15 mouse cellular contexts compared by ENCODE assay signal in the genomic region with DNA sequence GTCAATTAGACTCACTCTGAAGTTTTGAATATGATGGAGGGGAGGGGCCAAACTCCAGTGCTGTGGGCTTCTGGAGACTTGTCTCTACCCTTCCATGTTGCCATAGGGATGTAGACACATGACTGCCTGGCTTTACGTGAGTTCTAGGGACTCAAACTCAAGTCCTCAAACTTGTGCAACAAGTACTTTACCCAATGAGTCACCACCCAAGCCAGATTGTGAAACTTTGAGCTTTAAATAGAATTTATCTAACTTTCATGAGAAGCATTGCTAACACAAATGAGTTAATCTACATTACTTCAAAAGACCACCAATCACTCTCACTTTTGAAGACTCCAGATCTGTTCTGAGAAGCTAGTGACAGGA. TPM values are rescaled to one million over a fixed set of nuclear protein-coding genes. Genes with fewer than 3 reads are reported as not detected.
A peak's percentile ranks its signal among the peaks of the same experiment; 100 is the strongest.
DNase-seq lines count a peak whose midpoint lies in the region; ATAC-seq lines count a peak whose summit lies in the region.
"Had no signal": no experiment of that assay in that cellular context is flagged by ENCODE, and none has a peak within 500 bp of the region (broad histone marks: within the 10 kb centered on the region; RNA-seq: fewer than 3 reads in every experiment).

No protein-coding gene starts in this region.

- peaks cover 31% of the 10 kb centered on the region for H3K36me3 ChIP-seq in heart, embryonic 13.5 days
- H3K36me3 ChIP-seq in forebrain, embryonic 13.5 days (ENCODE audit: poor library complexity, severe bottlenecking), result peaks cover 26% of the 10 kb centered on the region
- H3K36me3 ChIP-seq: lung, embryonic 15.5 days had no signal

- no peaks in the 10 kb centered on the region for H3K9me3 ChIP-seq in heart, embryonic 13.5 days
- no peaks in the 10 kb centered on the region for H3K9me3 ChIP-seq in forebrain, embryonic 13.5 days (replicated peaks)
- H3K9me3 ChIP-seq: embryonic facial prominence, embryonic 10.5 days; forebrain, embryonic 10.5 days; lung, embryonic 15.5 days had no signal

- H3K27ac ChIP-seq in heart, embryonic 13.5 days (replicated peaks), result peak overlapping the region; percentile 45; the same call in 1 of the 2 replicates
- no peak overlapping the region for H3K27ac ChIP-seq in forebrain, embryonic 13.5 days
- H3K27ac ChIP-seq: embryonic facial prominence, embryonic 10.5 days; forebrain, embryonic 10.5 days; hindbrain, embryonic 14.5 days; lung, embryonic 15.5 days had no signal

- no peak overlapping the region for H3K4me2 ChIP-seq in heart, embryonic 13.5 days
- no peak overlapping the region for H3K4me2 ChIP-seq in forebrain, embryonic 13.5 days
- H3K4me2 ChIP-seq: hindbrain, embryonic 14.5 days; lung, embryonic 15.5 days had no signal

- no peak for DNase-seq in heart, postnatal 14 days
- DNase-seq in 3T3-L1 (ENCODE audit: low read depth, low spot score), result peak; percentile 78
- DNase-seq in brain, adult 2 months (ENCODE audit: low read depth, low spot score), result peak; percentile 39
- DNase-seq in lung, postnatal 25 days (ENCODE audit: low spot score), result peak; percentile 68
- DNase-seq in embryo, embryonic 10.5 days (ENCODE audit: low spot score), result no peak
- no peak for DNase-seq in kidney, postnatal 14 days
- DNase-seq: adrenal gland, postnatal 36 days; cerebellum, adult 2 months; gastrocnemius, postnatal 10 days had no signal

- H3K27me3 ChIP-seq in heart, embryonic 13.5 days (replicated peaks), result no peaks in the 10 kb centered on the region
- H3K27me3 ChIP-seq in forebrain, embryonic 13.5 days, result no peaks in the 10 kb centered on the region
- H3K27me3 ChIP-seq: lung, embryonic 15.5 days had no signal

- H3K4me1 ChIP-seq in heart, embryonic 13.5 days, result peaks cover 30% of the 10 kb centered on the region
- no peaks in the 10 kb centered on the region for H3K4me1 ChIP-seq in forebrain, embryonic 13.5 days
- H3K4me1 ChIP-seq: embryonic facial prominence, embryonic 10.5 days; forebrain, embryonic 10.5 days; lung, embryonic 15.5 days had no signal

- H3K4me3 ChIP-seq in heart, embryonic 13.5 days, result no peak overlapping the region
- no peak overlapping the region for H3K4me3 ChIP-seq in forebrain, embryonic 13.5 days
- H3K4me3 ChIP-seq: embryonic facial prominence, embryonic 10.5 days; forebrain, embryonic 10.5 days; lung, embryonic 15.5 days had no signal

- ATAC-seq in heart, embryonic 13.5 days (ENCODE audit: extremely low read depth, insufficient number of reproducible peaks, low FRiP score, low TSS enrichment), result no peak
- no peak for ATAC-seq in forebrain, embryonic 13.5 days

- no peak overlapping the region for H3K9ac ChIP-seq in heart, embryonic 13.5 days
- no peak overlapping the region for H3K9ac ChIP-seq in forebrain, embryonic 13.5 days
- H3K9ac ChIP-seq: hindbrain, embryonic 14.5 days; lung, embryonic 15.5 days had no signal

- intact Hi-C loops in heart, postnatal 14 days (cut with DNase I), result no loop called here

- 24% methylated on average over 1 of the region's 1 CpGs for WGBS in heart, embryonic 13.5 days
- 94% methylated on average over 1 of the region's 1 CpGs for WGBS in forebrain, embryonic 13.5 days

RNA-seq across cellular contexts. Expression of a gene that starts 14.2 kb away (rescaled TPM):
- 18.7 and 20.6 TPM in 2 replicates for polyA plus RNA-seq in heart, embryonic 13.5 days (2015; fragmentation: Nextera tagmentation; extraction: Ambion mirVana)
- total RNA-seq in heart, postnatal 14 days (2021), result 10 to 100 TPM; 38.9 to 40.8 TPM
- 29.4 and 33.0 TPM in 2 replicates for polyA plus RNA-seq in forebrain, embryonic 13.5 days (2015; fragmentation: Nextera tagmentation; extraction: Ambion mirVana)

RNA-seq across cellular contexts. Expression of a gene that starts 14.4 kb away (rescaled TPM):
- 10.0 and 11.8 TPM in 2 replicates for polyA plus RNA-seq in heart, embryonic 13.5 days (2015; fragmentation: Nextera tagmentation; extraction: Ambion mirVana)
- 1 to 10 TPM; 5.3 to 5.8 TPM for total RNA-seq in heart, postnatal 14 days (2021)
- polyA plus RNA-seq in forebrain, embryonic 13.5 days (2015; fragmentation: Nextera tagmentation; extraction: Ambion mirVana), result 21.2 and 22.0 TPM in 2 replicates

RNA-seq across cellular contexts. Expression of a gene that starts 33.7 kb away (rescaled TPM):
- polyA plus RNA-seq in heart, embryonic 13.5 days (2015; fragmentation: Nextera tagmentation; extraction: Ambion mirVana), result 9.8 and 10.4 TPM in 2 replicates
- 10 to 100 TPM; 19.4 to 19.6 TPM for total RNA-seq in heart, postnatal 14 days (2021)
- polyA plus RNA-seq in forebrain, embryonic 13.5 days (2015; fragmentation: Nextera tagmentation; extraction: Ambion mirVana), result 16.2 and 21.2 TPM in 2 replicates

RNA-seq across cellular contexts. Expression of a gene that starts 46.5 kb away (rescaled TPM):
- polyA plus RNA-seq in heart, embryonic 13.5 days (2015; fragmentation: Nextera tagmentation; extraction: Ambion mirVana), result 136 and 145 TPM in 2 replicates
- 10 to 100 TPM; 33.2 to 36.0 TPM for total RNA-seq in heart, postnatal 14 days (2021)
- 69.0 and 76.0 TPM in 2 replicates for polyA plus RNA-seq in forebrain, embryonic 13.5 days (2015; fragmentation: Nextera tagmentation; extraction: Ambion mirVana)

RNA-seq across cellular contexts. Expression of a gene that starts 46.6 kb away (rescaled TPM):
- polyA plus RNA-seq in heart, embryonic 13.5 days (2015; fragmentation: Nextera tagmentation; extraction: Ambion mirVana), result 6.9 and 7.0 TPM in 2 replicates
- 1 to 10 TPM; 5.4 to 5.8 TPM for total RNA-seq in heart, postnatal 14 days (2021)
- 13.0 and 14.6 TPM in 2 replicates for polyA plus RNA-seq in forebrain, embryonic 13.5 days (2015; fragmentation: Nextera tagmentation; extraction: Ambion mirVana)

Comparison
In these comparisons a context has a peak if more than half of its experiments do, and no peak if none do; other contexts are left out.
1. DNase-seq: peak in 3T3-L1 (single experiment), brain, adult 2 months (single experiment) and lung, postnatal 25 days (single experiment); none in heart, postnatal 14 days (0 of 2), embryo, embryonic 10.5 days (single experiment) and kidney, postnatal 14 days (single experiment).